ENCODE assay signal across 8 mouse cellular contexts in genomic region chr11:60538371-60539281, GRCm38 (mm10). TPM values are rescaled to one million over a fixed set of nuclear protein-coding genes. Genes with fewer than 3 reads are reported as not detected.
DNase-seq lines count a peak whose midpoint lies in the region; ATAC-seq lines count a peak whose summit lies in the region.

No protein-coding gene starts in this region.

- peak overlapping the region; percentile 100 for H3K4me2 ChIP-seq in forebrain, embryonic 13.5 days
- H3K4me2 ChIP-seq in hindbrain, embryonic 15.5 days, result peak overlapping the region; percentile 98

- H3K9ac ChIP-seq in forebrain, embryonic 13.5 days, result peak overlapping the region; percentile 88
- H3K9ac ChIP-seq in hindbrain, embryonic 15.5 days, result peak overlapping the region; percentile 88

- WGBS in forebrain, embryonic 13.5 days, result under 1% methylated on average over 93 of the region's 93 CpGs
- WGBS in hindbrain, embryonic 15.5 days, result under 1% methylated on average over 86 of the region's 93 CpGs

- peak overlapping the region; percentile 98 for H3K27ac ChIP-seq in forebrain, embryonic 13.5 days
- peak overlapping the region; percentile 97 for H3K27ac ChIP-seq in hindbrain, embryonic 15.5 days (replicated peaks)

- DNase-seq in Muller cell, postnatal 12 days (ENCODE audit: inconsistent ontology term), result peak; percentile 39
- DNase-seq in left cerebral cortex, postnatal 25 days (ENCODE audit: low spot score in 2 of 2), result peak; percentile 14 to 30
- peak; percentile 10 to 11 for DNase-seq in right cerebral cortex, postnatal 36 days (ENCODE audit: low spot score in 2 of 2)
- peak; percentile 27 to 37 for DNase-seq in urinary bladder, postnatal 36 days (ENCODE audit: low spot score in 2 of 2)

- no peaks in the 10 kb centered on the region for H3K9me3 ChIP-seq in forebrain, embryonic 13.5 days (replicated peaks)
- H3K9me3 ChIP-seq in hindbrain, embryonic 15.5 days, result no peaks in the 10 kb centered on the region
- H3K9me3 ChIP-seq in megakaryocyte, embryonic 14.5 days, result no peaks in the 10 kb centered on the region

- H3K36me3 ChIP-seq in forebrain, embryonic 13.5 days (ENCODE audit: poor library complexity, severe bottlenecking), result peaks cover 11% of the 10 kb centered on the region
- H3K36me3 ChIP-seq in hindbrain, embryonic 15.5 days, result peaks cover 3% of the 10 kb centered on the region; the same call in 1 of the 2 replicates
- H3K36me3 ChIP-seq in megakaryocyte, embryonic 14.5 days (replicated peaks; ENCODE audit: low read length), result peaks cover 33% of the 10 kb centered on the region

- peaks cover 53% of the 10 kb centered on the region for H3K4me1 ChIP-seq in forebrain, embryonic 13.5 days
- H3K4me1 ChIP-seq in hindbrain, embryonic 15.5 days (replicated peaks), result peaks cover 60% of the 10 kb centered on the region
- H3K4me1 ChIP-seq in megakaryocyte, embryonic 14.5 days, result peaks cover 50% of the 10 kb centered on the region

- ATAC-seq in cerebellum, adult (ENCODE audit: insufficient number of reproducible peaks, low FRiP score, low TSS enrichment), result 0 out of 2 replicates have a peak, but pooled peaks have one; percentile 7
- ATAC-seq in forebrain, embryonic 13.5 days, result peak; percentile 7
- no peak; the same call in 1 of the 2 replicates for ATAC-seq in hindbrain, embryonic 15.5 days (ENCODE audit: low FRiP score, low read depth)

- no peaks in the 10 kb centered on the region for H3K27me3 ChIP-seq in forebrain, embryonic 13.5 days
- no peaks in the 10 kb centered on the region for H3K27me3 ChIP-seq in hindbrain, embryonic 15.5 days
- no peaks in the 10 kb centered on the region for H3K27me3 ChIP-seq in megakaryocyte, embryonic 14.5 days (replicated peaks)

- peak overlapping the region; percentile 93 for H3K4me3 ChIP-seq in forebrain, embryonic 13.5 days
- H3K4me3 ChIP-seq in hindbrain, embryonic 15.5 days, result peak overlapping the region; percentile 79
- peak overlapping the region; percentile 100 for H3K4me3 ChIP-seq in megakaryocyte, embryonic 14.5 days (replicated peaks)

- intact Hi-C loops in left cerebral cortex, postnatal 25 days (cut with DNase I), result loop anchor here (5.0 kb wide), 2 partner anchors 81 to 159 kb away; partner anchors contain the start of gene Llgl1

RNA-seq across cellular contexts. Expression of gene Alkbh5, which starts 2.4 kb away (rescaled TPM):
- 30.2 and 31.5 TPM in 2 replicates for polyA plus RNA-seq in forebrain, embryonic 13.5 days (2015; fragmentation: Nextera tagmentation; extraction: Ambion mirVana)
- polyA plus RNA-seq in hindbrain, embryonic 15.5 days (2015; fragmentation: Nextera tagmentation; extraction: Ambion mirVana), result 22.1 and 23.4 TPM in 2 replicates
- 10 to 100 TPM; 55.2 to 55.6 TPM for total RNA-seq in left cerebral cortex, postnatal 25 days (2021)
- polyA plus RNA-seq in megakaryocyte, embryonic 14.5 days (2012; ENCODE audit: insufficient read depth, low replicate concordance), result 10.9 and 18.5 TPM in 2 replicates
